Mouse (Mus musculus) erythroblast, embryonic 14.5 days (primary cell): Measurements from ENCODE around the gene Crybg1.

Experiments used
- GATA1 ChIP-seq: IDR thresholded peaks from 2 replicates; pipeline ENCODE4 v1.6.1; 2012; ENCODE audit warnings: low read length, inconsistent platforms, mixed read lengths
- TAL1 ChIP-seq: IDR thresholded peaks from 3 replicates; pipeline ENCODE4 v1.6.1; 2012; ENCODE audit warnings: low read length, inconsistent platforms, mixed read lengths

DNA sequence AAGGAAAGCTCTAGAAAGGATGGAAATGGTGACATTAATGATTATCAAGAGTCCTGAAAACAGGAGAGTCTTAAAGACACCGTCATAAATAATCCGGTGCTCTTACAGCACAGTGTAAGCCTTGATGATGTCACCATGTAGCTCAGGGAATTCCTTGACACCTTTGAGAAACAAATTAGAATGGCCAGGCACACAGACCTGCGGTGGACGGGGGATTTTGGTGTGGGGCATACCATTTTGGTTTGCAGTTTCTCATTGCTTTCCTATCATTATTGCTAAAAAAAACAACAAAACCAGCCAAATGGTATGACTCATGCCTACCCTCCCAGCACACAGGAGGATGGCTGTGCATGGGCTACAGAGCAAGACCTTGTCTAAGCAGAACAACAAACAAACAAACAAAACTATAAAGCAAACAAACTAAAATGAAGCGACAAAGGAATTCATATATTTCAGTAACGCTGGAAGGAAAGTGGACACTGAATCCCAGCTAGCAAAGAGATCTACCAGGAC, 82.7 kb downstream of the Crybg1 start:
- no peak for TF ChIP-seq TAL1
- TF ChIP-seq GATA1: no peak
